Mouse (Mus musculus): ENCODE data around the gene Lhfp.

Lhfp gene

DNA sequence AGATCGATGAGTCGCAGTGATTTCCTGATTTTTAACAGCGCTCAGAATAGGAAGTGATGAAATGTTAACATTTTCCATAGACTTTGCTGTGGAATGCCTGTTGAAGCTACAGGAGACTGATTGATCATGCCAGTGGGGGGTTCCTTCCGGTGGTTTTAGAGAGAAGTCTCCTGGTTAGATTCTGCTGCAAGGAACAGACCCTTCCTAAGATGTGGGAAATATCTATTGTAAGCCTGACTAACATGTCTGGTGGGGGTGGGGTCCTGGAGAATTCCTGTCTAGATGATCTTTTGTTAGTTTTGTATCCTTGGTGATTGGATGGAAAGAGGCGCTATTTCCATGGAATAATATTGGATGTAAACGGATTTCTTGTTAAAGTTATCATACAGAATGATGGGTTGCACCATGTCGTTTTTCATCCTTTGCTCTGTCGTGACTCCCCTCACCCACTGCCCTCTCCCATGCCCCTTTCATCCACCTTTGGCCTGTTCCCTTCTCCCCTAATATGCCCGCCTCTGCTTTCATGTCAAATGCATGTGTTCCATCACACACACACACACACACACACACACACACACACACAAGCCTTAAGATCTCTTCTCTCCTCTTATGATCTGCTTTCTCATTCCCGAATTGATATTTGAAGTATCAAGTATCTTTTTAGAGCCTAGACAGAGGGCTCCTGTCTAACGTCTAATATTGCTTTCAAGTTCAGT, 165.3 kb downstream of the Lhfp start:
- H3K27me3 ChIP-seq (ENCODE audit: insufficient read depth, low read length), result no peaks in the 10 kb centered on the region
- H3K36me3 ChIP-seq (ENCODE audit: insufficient read depth, low read length), result no peaks in the 10 kb centered on the region
- no peak overlapping the region for H3K4me3 ChIP-seq (replicated peaks; ENCODE audit: low read length)
- no peaks in the 10 kb centered on the region for H3K9me3 ChIP-seq (ENCODE audit: low read length)
- H3K4me1 ChIP-seq (replicated peaks; ENCODE audit: low read depth, low read length), result peaks cover 11% of the 10 kb centered on the region
- TF ChIP-seq CTCF (conservative IDR thresholded peaks at IDR 0.05; ENCODE audit: low read length) (no peak), NANOG (IDR thresholded peaks at IDR 0.05; ENCODE audit: borderline replicate concordance, low read length) (peak; percentile 65; the same call in 1 of the 2 replicates), POU5F1 (IDR thresholded peaks at IDR 0.05; ENCODE audit: borderline replicate concordance, low read length) (no peak)

- H3K36me3 ChIP-seq (ENCODE audit: insufficient read depth, low read length), result no peaks in the 10 kb centered on the region
- TF ChIP-seq POU5F1 (IDR thresholded peaks at IDR 0.05; ENCODE audit: borderline replicate concordance, low read length) (no peak), CTCF (conservative IDR thresholded peaks at IDR 0.05; ENCODE audit: low read length) (no peak), NANOG (IDR thresholded peaks at IDR 0.05; ENCODE audit: borderline replicate concordance, low read length) (no peak)
- peaks cover 6% of the 10 kb centered on the region; the same call in 1 of the 2 replicates for H3K4me1 ChIP-seq (replicated peaks; ENCODE audit: low read depth, low read length)
- H3K27me3 ChIP-seq (ENCODE audit: insufficient read depth, low read length), result no peaks in the 10 kb centered on the region
- no peak overlapping the region for H3K4me3 ChIP-seq (replicated peaks; ENCODE audit: low read length)
- no peaks in the 10 kb centered on the region for H3K9me3 ChIP-seq (ENCODE audit: low read length)
Measured at GRCm38 (mm10) chr3:53207225-53207528, 165.8 kb downstream of the Lhfp start.

- no peak overlapping the region for H3K4me3 ChIP-seq (replicated peaks; ENCODE audit: low read length)
- TF ChIP-seq NANOG (IDR thresholded peaks at IDR 0.05; ENCODE audit: borderline replicate concordance, low read length), result no peak
- 0 out of 2 replicates have a peak, but pooled peaks cover 2% of the 10 kb centered on the region for H3K4me1 ChIP-seq (replicated peaks; ENCODE audit: low read depth, low read length)
- H3K27me3 ChIP-seq (ENCODE audit: insufficient read depth, low read length), result no peaks in the 10 kb centered on the region
- H3K36me3 ChIP-seq (ENCODE audit: insufficient read depth, low read length), result no peaks in the 10 kb centered on the region
- no peaks in the 10 kb centered on the region for H3K9me3 ChIP-seq (ENCODE audit: low read length)
Measured at GRCm38 (mm10) chr3:53210691-53211526, 169.6 kb downstream of the Lhfp start.

DNA sequence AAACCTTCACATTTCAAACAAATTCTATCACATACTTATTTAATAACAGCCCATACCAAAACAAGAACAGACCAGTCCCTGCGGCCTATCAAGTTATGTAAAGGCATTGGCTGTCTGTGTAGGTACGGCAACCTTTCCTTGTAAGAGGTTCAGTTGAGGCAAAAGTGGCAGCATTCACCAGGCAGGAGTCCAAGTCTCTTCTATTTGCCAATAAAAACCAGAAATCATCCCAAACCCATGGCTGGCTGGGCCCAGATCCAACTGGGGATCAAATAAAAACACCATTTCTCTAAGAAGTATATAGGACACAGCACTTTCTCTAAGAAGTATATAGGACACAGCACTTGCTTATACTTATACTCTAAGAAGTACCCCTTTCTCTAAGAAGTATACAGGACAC, 171.3 kb downstream of the Lhfp start:
- H3K4me3 ChIP-seq (replicated peaks; ENCODE audit: low read length), result no peak overlapping the region
- no peaks in the 10 kb centered on the region for H3K9me3 ChIP-seq (ENCODE audit: low read length)
- 0 out of 2 replicates have a peak, but pooled peaks cover 4% of the 10 kb centered on the region for H3K27me3 ChIP-seq (ENCODE audit: insufficient read depth, low read length)
- H3K4me1 ChIP-seq (replicated peaks; ENCODE audit: low read depth, low read length), result no peaks in the 10 kb centered on the region
- no peaks in the 10 kb centered on the region for H3K36me3 ChIP-seq (ENCODE audit: insufficient read depth, low read length)
- no peak for TF ChIP-seq NANOG (IDR thresholded peaks at IDR 0.05; ENCODE audit: borderline replicate concordance, low read length)
- TF ChIP-seq CTCF (conservative IDR thresholded peaks at IDR 0.05; ENCODE audit: low read length), result no peak
- TF ChIP-seq POU5F1 (IDR thresholded peaks at IDR 0.05; ENCODE audit: borderline replicate concordance, low read length), result no peak

- TF ChIP-seq CTCF (conservative IDR thresholded peaks at IDR 0.05; ENCODE audit: low read length), result no peak
- TF ChIP-seq POU5F1 (IDR thresholded peaks at IDR 0.05; ENCODE audit: borderline replicate concordance, low read length), result no peak
- no peak for TF ChIP-seq NANOG (IDR thresholded peaks at IDR 0.05; ENCODE audit: borderline replicate concordance, low read length)
- H3K4me3 ChIP-seq (replicated peaks; ENCODE audit: low read length), result no peak overlapping the region
- H3K9me3 ChIP-seq (ENCODE audit: low read length), result no peaks in the 10 kb centered on the region
- H3K36me3 ChIP-seq (ENCODE audit: insufficient read depth, low read length), result no peaks in the 10 kb centered on the region
- 0 out of 2 replicates have a peak, but pooled peaks cover 4% of the 10 kb centered on the region for H3K27me3 ChIP-seq (ENCODE audit: insufficient read depth, low read length)
- no peaks in the 10 kb centered on the region for H3K4me1 ChIP-seq (replicated peaks; ENCODE audit: low read depth, low read length)
Measured at GRCm38 (mm10) chr3:53213346-53213745, 172.0 kb downstream of the Lhfp start.

- H3K27me3 ChIP-seq (ENCODE audit: insufficient read depth, low read length), result 0 out of 2 replicates have a peak, but pooled peaks cover 4% of the 10 kb centered on the region
- H3K36me3 ChIP-seq (ENCODE audit: insufficient read depth, low read length), result no peaks in the 10 kb centered on the region
- TF ChIP-seq POU5F1 (IDR thresholded peaks at IDR 0.05; ENCODE audit: borderline replicate concordance, low read length), result no peak
- no peak for TF ChIP-seq NANOG (IDR thresholded peaks at IDR 0.05; ENCODE audit: borderline replicate concordance, low read length)
- TF ChIP-seq CTCF (conservative IDR thresholded peaks at IDR 0.05; ENCODE audit: low read length), result no peak
- no peak overlapping the region for H3K4me3 ChIP-seq (replicated peaks; ENCODE audit: low read length)
- no peaks in the 10 kb centered on the region for H3K9me3 ChIP-seq (ENCODE audit: low read length)
- H3K4me1 ChIP-seq (replicated peaks; ENCODE audit: low read depth, low read length), result no peaks in the 10 kb centered on the region
Measured at GRCm38 (mm10) chr3:53213746-53214271, 172.5 kb downstream of the Lhfp start.

DNA sequence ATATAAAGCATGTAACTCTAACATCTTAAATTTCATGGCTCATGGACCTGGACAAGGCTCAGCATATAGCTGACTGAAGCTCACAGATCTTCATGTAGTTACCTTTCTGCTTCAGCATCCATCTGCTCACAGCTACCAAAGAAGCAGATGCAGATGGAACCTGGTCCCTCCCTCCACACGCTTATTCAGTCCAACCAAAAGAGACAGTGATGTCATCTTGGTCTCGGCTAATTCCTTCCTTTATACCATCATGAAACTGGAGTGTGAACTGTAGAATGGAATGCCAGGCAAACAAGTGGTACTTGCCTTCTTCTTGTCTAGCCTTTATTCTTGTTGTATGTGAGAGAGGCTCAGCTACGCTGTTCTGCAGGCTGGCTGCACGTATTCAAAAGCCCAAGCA, 173.1 kb downstream of the Lhfp start:
- Histone ChIP-seq H3K36me3 (ENCODE audit: insufficient read depth, low read length) (no peaks in the 10 kb centered on the region), H3K4me3 (replicated peaks; ENCODE audit: low read length) (no peak overlapping the region), H3K4me1 (replicated peaks; ENCODE audit: low read depth, low read length) (no peaks in the 10 kb centered on the region), H3K9me3 (ENCODE audit: low read length) (no peaks in the 10 kb centered on the region), H3K27me3 (ENCODE audit: insufficient read depth, low read length) (0 out of 2 replicates have a peak, but pooled peaks cover 4% of the 10 kb centered on the region)
- no peak for TF ChIP-seq CTCF (conservative IDR thresholded peaks at IDR 0.05; ENCODE audit: low read length)
- TF ChIP-seq POU5F1 (IDR thresholded peaks at IDR 0.05; ENCODE audit: borderline replicate concordance, low read length), result no peak
- no peak for TF ChIP-seq NANOG (IDR thresholded peaks at IDR 0.05; ENCODE audit: borderline replicate concordance, low read length)

GRCm38 (mm10) chr3:53217697-53218096, 176.4 kb downstream of the Lhfp start:
- Histone ChIP-seq H3K27me3 (ENCODE audit: insufficient read depth, low read length) (0 out of 2 replicates have a peak, but pooled peaks cover 4% of the 10 kb centered on the region), H3K36me3 (ENCODE audit: insufficient read depth, low read length) (no peaks in the 10 kb centered on the region), H3K4me3 (replicated peaks; ENCODE audit: low read length) (no peak overlapping the region), H3K9me3 (ENCODE audit: low read length) (no peaks in the 10 kb centered on the region), H3K4me1 (replicated peaks; ENCODE audit: low read depth, low read length) (no peaks in the 10 kb centered on the region)
- no peak for TF ChIP-seq POU5F1 (IDR thresholded peaks at IDR 0.05; ENCODE audit: borderline replicate concordance, low read length)
- TF ChIP-seq NANOG (IDR thresholded peaks at IDR 0.05; ENCODE audit: borderline replicate concordance, low read length), result no peak
- no peak for TF ChIP-seq CTCF (conservative IDR thresholded peaks at IDR 0.05; ENCODE audit: low read length)

All from E14TG2a.4 (cell line).